In genomic region chr11:34515301-34515700, GRCm38 (mm10) we compare ENCODE assay signal across 17 mouse cellular contexts.
DNase-seq lines count a peak whose midpoint lies in the region; ATAC-seq lines count a peak whose summit lies in the region.
"Had no signal": no experiment of that assay in that cellular context is flagged by ENCODE, and none has a peak within 500 bp of the region (broad histone marks: within the 10 kb centered on the region; RNA-seq: fewer than 3 reads in every experiment).

No protein-coding gene starts in this region.

- no peak overlapping the region for H3K4me3 ChIP-seq in midbrain, embryonic 13.5 days (replicated peaks)
- no peak overlapping the region for H3K4me3 ChIP-seq in midbrain, embryonic 10.5 days
- H3K4me3 ChIP-seq in liver, embryonic 11.5 days (ENCODE audit: low read depth, low read length): no peak overlapping the region
- no peak overlapping the region for H3K4me3 ChIP-seq in stomach, embryonic 15.5 days (replicated peaks)
- H3K4me3 ChIP-seq: heart, embryonic 13.5 days; hindbrain, embryonic 10.5 days; neural tube, embryonic 12.5 days had no signal

- H3K27me3 ChIP-seq in midbrain, embryonic 13.5 days: no peaks in the 10 kb centered on the region
- no peaks in the 10 kb centered on the region for H3K27me3 ChIP-seq in midbrain, embryonic 10.5 days (ENCODE audit: low read depth, poor library complexity, severe bottlenecking)
- no peaks in the 10 kb centered on the region for H3K27me3 ChIP-seq in liver, embryonic 11.5 days (replicated peaks; ENCODE audit: control insufficient read depth, insufficient read depth, low read length)
- no peaks in the 10 kb centered on the region for H3K27me3 ChIP-seq in stomach, embryonic 15.5 days (replicated peaks)
- H3K27me3 ChIP-seq: heart, embryonic 13.5 days; neural tube, embryonic 12.5 days had no signal

- 0 out of 2 replicates have a peak, but pooled peaks have one; percentile 27 for ATAC-seq in midbrain, embryonic 13.5 days
- peak; percentile 92 for ATAC-seq in liver, embryonic 11.5 days (replicated peaks; ENCODE audit: low FRiP score)
- peak; percentile 53; the same call in 1 of the 2 replicates for ATAC-seq in stomach, embryonic 15.5 days (ENCODE audit: insufficient read depth, low FRiP score, low read depth)
- ATAC-seq: activated CD4-positive, CD25-positive, alpha-beta regulatory T cell, adult 4 months; inflammation-experienced regulatory T-cells, adult 6 months had no signal

- DNase-seq in midbrain, embryonic 10.5 days (ENCODE audit: low spot score): no peak
- peak; percentile 34 for DNase-seq in c-Kit-positive CD71-positive TER-119-positive erythroid progenitor cells, embryonic 14.5 days (ENCODE audit: low spot score)
- DNase-seq in liver, embryonic 11.5 days (ENCODE audit: low spot score): no peak
- DNase-seq in kidney, postnatal 4 days: no peak
- no peak for DNase-seq in cerebellum, postnatal 10 days
- DNase-seq: cerebellum, adult 11 months; gastrocnemius, postnatal 36 days; lung, adult 18-20 months; thymus, adult 2 months had no signal

- peaks cover 4% of the 10 kb centered on the region; the same call in 1 of the 2 replicates for H3K4me1 ChIP-seq in midbrain, embryonic 13.5 days (replicated peaks)
- no peaks in the 10 kb centered on the region for H3K4me1 ChIP-seq in midbrain, embryonic 10.5 days
- H3K4me1 ChIP-seq in liver, embryonic 11.5 days (replicated peaks; ENCODE audit: control insufficient read depth, insufficient read depth, low read length): peaks cover 2% of the 10 kb centered on the region; the same call in 1 of the 2 replicates
- H3K4me1 ChIP-seq in stomach, embryonic 15.5 days: no peaks in the 10 kb centered on the region
- H3K4me1 ChIP-seq: neural tube, embryonic 12.5 days had no signal

- no peaks in the 10 kb centered on the region for H3K9me3 ChIP-seq in midbrain, embryonic 13.5 days
- no peaks in the 10 kb centered on the region for H3K9me3 ChIP-seq in midbrain, embryonic 10.5 days (replicated peaks)
- no peaks in the 10 kb centered on the region for H3K9me3 ChIP-seq in liver, embryonic 11.5 days (ENCODE audit: control insufficient read depth, low read length)
- no peaks in the 10 kb centered on the region for H3K9me3 ChIP-seq in stomach, embryonic 15.5 days
- H3K9me3 ChIP-seq: heart, embryonic 13.5 days; hindbrain, embryonic 10.5 days; neural tube, embryonic 12.5 days had no signal

- WGBS in midbrain, embryonic 13.5 days: 57% methylated on average over 4 of the region's 4 CpGs
- 61% methylated on average over 4 of the region's 4 CpGs for WGBS in midbrain, embryonic 10.5 days
- 16% methylated on average over 4 of the region's 4 CpGs for WGBS in liver, embryonic 11.5 days
- WGBS in stomach, embryonic 15.5 days: 27% methylated on average over 4 of the region's 4 CpGs

- no peak overlapping the region for H3K4me2 ChIP-seq in midbrain, embryonic 13.5 days (replicated peaks)
- H3K4me2 ChIP-seq in liver, embryonic 11.5 days: no peak overlapping the region
- no peak overlapping the region for H3K4me2 ChIP-seq in stomach, embryonic 15.5 days
- H3K4me2 ChIP-seq: heart, embryonic 13.5 days; neural tube, embryonic 12.5 days had no signal

- H3K9ac ChIP-seq in midbrain, embryonic 13.5 days (replicated peaks): no peak overlapping the region
- no peak overlapping the region for H3K9ac ChIP-seq in liver, embryonic 11.5 days (ENCODE audit: low read depth, low read length)
- H3K9ac ChIP-seq in stomach, embryonic 15.5 days: no peak overlapping the region
- H3K9ac ChIP-seq: heart, embryonic 13.5 days; neural tube, embryonic 12.5 days had no signal

- no peaks in the 10 kb centered on the region for H3K36me3 ChIP-seq in midbrain, embryonic 13.5 days
- H3K36me3 ChIP-seq in midbrain, embryonic 10.5 days: no peaks in the 10 kb centered on the region
- no peaks in the 10 kb centered on the region for H3K36me3 ChIP-seq in liver, embryonic 11.5 days (ENCODE audit: control insufficient read depth, insufficient read depth, low read length)
- no peaks in the 10 kb centered on the region for H3K36me3 ChIP-seq in stomach, embryonic 15.5 days
- H3K36me3 ChIP-seq: heart, embryonic 13.5 days; hindbrain, embryonic 10.5 days; neural tube, embryonic 12.5 days had no signal

- no peak overlapping the region for H3K27ac ChIP-seq in midbrain, embryonic 13.5 days
- H3K27ac ChIP-seq in midbrain, embryonic 10.5 days (replicated peaks): no peak overlapping the region
- H3K27ac ChIP-seq in liver, embryonic 11.5 days (ENCODE audit: low read depth, low read length): no peak overlapping the region
- H3K27ac ChIP-seq in stomach, embryonic 15.5 days: no peak overlapping the region
- H3K27ac ChIP-seq: heart, embryonic 13.5 days; hindbrain, embryonic 10.5 days; macrophage; neural tube, embryonic 12.5 days had no signal

Comparison
In these comparisons a context has a peak if more than half of its experiments do, and no peak if none do; other contexts are left out.
1. ATAC-seq: peak in every context shown above with its lines; median percentile 92 in liver, embryonic 11.5 days; 53 in stomach, embryonic 15.5 days; 27 in midbrain, embryonic 13.5 days.